Mouse (Mus musculus) ES-E14 (cell line): ENCODE results near the gene Fmo2. TPM values are rescaled to one million over a fixed set of nuclear protein-coding genes. Genes with fewer than 3 reads are reported as not detected.

ENCODE experiments used
- DNase-seq: peaks from one replicate; pipeline ENCODE4 v3.0.0-alpha.2; 2013; ENCODE audit warnings: low read depth, low spot score
- H3K27ac ChIP-seq: 2 replicates; pipeline ENCODE4 v1.5.1; 2012; ENCODE audit warnings: low read depth, mild to moderate bottlenecking, low read length, moderate library complexity, mixed read lengths; ENCODE audit not compliant: poor library complexity, insufficient read depth, severe bottlenecking
- H3K36me3 ChIP-seq: 2 replicates; pipeline ENCODE4 v1.6.1; 2012; ENCODE audit warnings: mild to moderate bottlenecking, low read length, moderate library complexity, mixed read lengths; ENCODE audit not compliant: control insufficient read depth, poor library complexity, insufficient read depth, severe bottlenecking
- H3K4me1 ChIP-seq, 2 experiments: fragments of 150-350 bp in 1 of 2; sonication (generic) in 1 of 2; 2 replicates each; pipeline ENCODE4 v1.6.1; 2012; ENCODE audit warnings: low read length in 2 of 2, mild to moderate bottlenecking in 1 of 2, mixed read lengths in 1 of 2; ENCODE audit not compliant: control insufficient read depth in 2 of 2, insufficient read depth in 2 of 2, poor library complexity in 1 of 2
- H3K4me3 ChIP-seq, 2 experiments: fragments of 150-350 bp in 1 of 2; sonication (generic) in 1 of 2; 2 replicates each; pipeline ENCODE4 v1.5.1; 2012; ENCODE audit warnings: low read length in 2 of 2, low read depth in 1 of 2, mild to moderate bottlenecking in 1 of 2, mixed read lengths in 1 of 2; ENCODE audit not compliant: insufficient read depth in 1 of 2, poor library complexity in 1 of 2, severe bottlenecking in 1 of 2
- H3K9ac ChIP-seq: 2 replicates; pipeline ENCODE4 v1.6.1; 2012; ENCODE audit warnings: low read depth, mild to moderate bottlenecking, low read length, mixed read lengths; ENCODE audit not compliant: poor library complexity, insufficient read depth, severe bottlenecking
- H3K9me3 ChIP-seq: fragments of 150-350 bp; sonication (generic); 2 replicates; pipeline ENCODE4 v1.6.1; 2012; ENCODE audit warnings: low read depth, mild to moderate bottlenecking, low read length; ENCODE audit not compliant: control insufficient read depth, insufficient read depth
- CHD2 ChIP-seq: IDR thresholded peaks from 2 replicates; pipeline ENCODE4 v1.6.1; 2014; ENCODE audit warnings: mild to moderate bottlenecking, low read depth, low read length, inconsistent platforms
- HCFC1 ChIP-seq: IDR thresholded peaks from 2 replicates; pipeline ENCODE4 v1.6.1; 2012; ENCODE audit warnings: low read length, inconsistent platforms, borderline replicate concordance; ENCODE audit not compliant: insufficient read depth
- MAFK ChIP-seq: IDR thresholded peaks from 2 replicates; pipeline ENCODE4 v1.6.1; 2014; ENCODE audit warnings: mild to moderate bottlenecking, low read depth, low read length, inconsistent platforms; ENCODE audit not compliant: insufficient read depth
- ZC3H11A ChIP-seq: IDR thresholded peaks from 2 replicates; pipeline ENCODE4 v1.6.1; 2012; ENCODE audit warnings: low read depth, mild to moderate bottlenecking, inconsistent platforms, low read length, borderline replicate concordance
- ZNF384 ChIP-seq: IDR thresholded peaks from 2 replicates; pipeline ENCODE4 v1.6.1; 2012; ENCODE audit warnings: low read depth, low read length, inconsistent platforms
- in situ Hi-C, 2 experiments: fragments of 600-800 bp; cut with MboI; formaldehyde crosslinking; loops; one replicate each; pipeline ENCODE4 v1.15.1; 2025; ENCODE audit warnings: low sequenced_read_pairs in 2 of 2, inconsistent platforms in 1 of 2; ENCODE audit not compliant: unreplicated experiment in 2 of 2
- total RNA-seq: library from RNA; depleted of rRNA; stranded (reverse); fragments of 300-350 nt; gene quantifications from 2 replicates; pipeline ENCODE4 v1.2.3, GENCODE M21; 2012; rRNA removed

Gene Fmo2
- total RNA-seq, 1 experiment: not detected

- Histone ChIP-seq H3K36me3 (no peaks in the 10 kb centered on the region), H3K4me1 (peaks cover 0 to 2% of the 10 kb centered on the region in 2 experiments; a peak in 2 of 4 replicates), H3K4me3 (no peak overlapping the region), H3K9ac (no peak overlapping the region), H3K27ac (no peak overlapping the region), H3K9me3 (no peaks in the 10 kb centered on the region)
- DNase-seq: no peak
- no peak for TF ChIP-seq CHD2
- TF ChIP-seq ZC3H11A: no peak
- TF ChIP-seq MAFK: no peak
- no peak for TF ChIP-seq ZNF384
- no peak for TF ChIP-seq HCFC1
- in situ Hi-C loops: no loop called here
These were observed 64.2 kb downstream of the Fmo2 start for GRCm38 (mm10) chr1:162834342-162834741.

GRCm38 (mm10) chr1:162832574-162832953 is 66.0 kb downstream of the Fmo2 start:
- no peak for TF ChIP-seq CHD2
- TF ChIP-seq ZC3H11A: no peak
- no peak for TF ChIP-seq MAFK
- TF ChIP-seq HCFC1: no peak
- no peak for TF ChIP-seq ZNF384
- no peak overlapping the region for H3K4me3 ChIP-seq
- DNase-seq: no peak
- H3K9me3 ChIP-seq: no peaks in the 10 kb centered on the region
- H3K27ac ChIP-seq: no peak overlapping the region
- H3K36me3 ChIP-seq: no peaks in the 10 kb centered on the region
- peaks cover 0 to 2% of the 10 kb centered on the region in 2 experiments; a peak in 2 of 4 replicates for H3K4me1 ChIP-seq
- H3K9ac ChIP-seq: no peak overlapping the region
- in situ Hi-C loops: no loop called here

- TF ChIP-seq ZC3H11A: no peak
- TF ChIP-seq HCFC1: no peak
- TF ChIP-seq MAFK: no peak
- no peak for TF ChIP-seq CHD2
- TF ChIP-seq ZNF384: no peak
- in situ Hi-C loops: no loop called here
- no peaks in the 10 kb centered on the region for H3K36me3 ChIP-seq
- no peak overlapping the region for H3K9ac ChIP-seq
- peaks cover 0 to 2% of the 10 kb centered on the region in 2 experiments; a peak in 2 of 4 replicates for H3K4me1 ChIP-seq
- DNase-seq: peak; percentile 45
- no peak overlapping the region for H3K27ac ChIP-seq
- no peak overlapping the region for H3K4me3 ChIP-seq
- H3K9me3 ChIP-seq: no peaks in the 10 kb centered on the region
These were observed 66.5 kb downstream of the Fmo2 start for GRCm38 (mm10) chr1:162831838-162832573.

Other genes starting within 250 kb of the Fmo2 start
- gene Myocos, start 240.5 kb downstream of the Fmo2 start, total RNA-seq: not detected in 2 replicates
- 152 and 164 TPM in 2 replicates for gene Prrc2c, start 158.2 kb downstream of the Fmo2 start, total RNA-seq
- gene Fmo4, start 84.8 kb downstream of the Fmo2 start, total RNA-seq: not detected in 2 replicates
- 0.36 TPM in 1 of 2 replicates, not detected in the other for gene Fmo1, start 32.1 kb downstream of the Fmo2 start, total RNA-seq
- gene Fmo6, start 38.8 kb upstream of the Fmo2 start, total RNA-seq: not detected in 2 replicates
- not detected in 2 replicates for gene Fmo3, start 85.8 kb upstream of the Fmo2 start, total RNA-seq
- gene Mroh9, start 186.9 kb upstream of the Fmo2 start, total RNA-seq: not detected in 2 replicates